Mouse (Mus musculus) heart, adult 2 months (tissue): Measurements from ENCODE around the gene Olfr1085.

Experiments used
- CTCF ChIP-seq: fragments of 200-600 bp; IDR thresholded peaks from 2 replicates; pipeline ENCODE4 v1.8.1; 2022; ENCODE audit warnings: antibody characterized with exemption, mild to moderate bottlenecking, moderate library complexity
- EP300 ChIP-seq: fragments of 200-500 bp; IDR thresholded peaks from 2 replicates; pipeline ENCODE4 v1.6.1; 2011; ENCODE audit warnings: low read depth, low read length, control low read depth; ENCODE audit not compliant: insufficient read depth
- POLR2A ChIP-seq: fragments of 200-500 bp; IDR thresholded peaks from 2 replicates; pipeline ENCODE4 v1.6.1; 2011; ENCODE audit warnings: mild to moderate bottlenecking, low read depth, low read length, control low read depth; ENCODE audit not compliant: insufficient read depth

GRCm38 (mm10) chr2:86698295-86698694 is 36.5 kb upstream of the Olfr1085 start, which contains the start of gene Olfr1087:
- TF ChIP-seq CTCF, result no peak
- TF ChIP-seq POLR2A, result no peak
- no peak for TF ChIP-seq EP300
